Mouse (Mus musculus): ENCODE results near the gene Zfand2b. TPM values are rescaled to one million over a fixed set of nuclear protein-coding genes. Genes with fewer than 3 reads are reported as not detected.

The Zfand2b gene
- total RNA-seq, 2 experiments from 2014 or later: 44.3 to 48.9 TPM

DNA sequence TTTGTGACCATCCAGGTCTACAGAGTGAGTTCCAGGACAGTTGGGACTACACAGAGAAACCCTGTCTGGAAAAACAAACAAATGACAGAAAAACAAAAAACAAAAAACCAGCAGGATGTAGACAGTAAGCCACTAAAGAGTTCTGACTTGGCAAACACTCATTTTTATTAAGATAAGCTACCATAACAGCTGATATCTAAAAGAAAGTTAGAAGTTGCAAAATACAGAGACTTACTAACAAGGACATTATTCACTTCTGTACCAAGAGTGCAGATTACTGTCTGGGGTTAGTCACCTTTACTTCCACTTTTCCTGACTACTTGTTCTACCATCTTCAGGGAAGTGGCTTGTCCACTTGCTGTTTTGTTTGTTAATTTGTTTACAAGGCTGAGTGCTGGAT is 9.5 kb upstream of the Zfand2b start:
- no peak for ATAC-seq (replicated peaks; ENCODE audit: low FRiP score, low TSS enrichment, poor library complexity, severe bottlenecking)

- ATAC-seq (replicated peaks; ENCODE audit: low FRiP score, low TSS enrichment, poor library complexity, severe bottlenecking): peak; percentile 86
Measured at GRCm38 (mm10) chr1:75159540-75160255, 8.7 kb upstream of the Zfand2b start.

- ATAC-seq (replicated peaks; ENCODE audit: low FRiP score, low TSS enrichment, poor library complexity, severe bottlenecking): no peak
Measured at GRCm38 (mm10) chr1:75160256-75160617, 8.2 kb upstream of the Zfand2b start.

- peak; percentile 20 for ATAC-seq (replicated peaks; ENCODE audit: low FRiP score, low TSS enrichment, poor library complexity, severe bottlenecking)
Measured at GRCm38 (mm10) chr1:75168093-75168471, 364 bp upstream of the Zfand2b start.

GRCm38 (mm10) chr1:75179334-75180104 is 11.1 kb downstream of the Zfand2b start:
- ATAC-seq (replicated peaks; ENCODE audit: low FRiP score, low TSS enrichment, poor library complexity, severe bottlenecking): peak; percentile 71

DNA sequence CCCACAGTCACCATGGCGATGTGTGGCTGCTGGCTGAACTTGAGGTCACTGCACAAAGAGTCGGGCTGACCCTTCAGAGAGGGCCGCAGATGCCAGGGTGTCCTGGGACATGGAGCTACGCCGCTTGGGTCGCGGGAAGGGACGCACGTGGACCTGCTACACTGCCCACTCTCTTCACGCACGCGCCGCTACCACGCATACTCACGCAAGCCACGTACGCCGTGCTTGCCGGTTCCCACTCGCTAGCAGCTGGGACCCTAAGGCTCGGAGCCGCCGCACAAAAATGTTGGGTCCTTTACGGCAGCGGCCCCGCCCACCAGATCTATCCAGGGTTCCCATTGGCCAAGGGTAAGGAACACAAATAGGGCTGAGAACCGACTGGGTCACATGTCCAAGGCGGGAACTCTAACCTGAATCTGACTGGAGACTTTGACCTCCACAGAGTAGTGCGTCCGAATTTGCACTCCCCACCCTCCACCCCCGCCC is 11.7 kb downstream of the Zfand2b start, which contains the start of gene Abcb6:
Abcb6 (minus strand) TSS at position 288 of the 486 bp plus-strand sequence.
- peak; percentile 84 for ATAC-seq (replicated peaks; ENCODE audit: low FRiP score, low TSS enrichment, poor library complexity, severe bottlenecking)

- no peak for ATAC-seq (replicated peaks; ENCODE audit: low FRiP score, low TSS enrichment, poor library complexity, severe bottlenecking)
Measured at GRCm38 (mm10) chr1:75180741-75181140, 12.3 kb downstream of the Zfand2b start.

- ATAC-seq (replicated peaks; ENCODE audit: low FRiP score, low TSS enrichment, poor library complexity, severe bottlenecking): no peak
Measured at GRCm38 (mm10) chr1:75181377-75181870, 13.0 kb downstream of the Zfand2b start.

GRCm38 (mm10) chr1:75182160-75182559 is 13.7 kb downstream of the Zfand2b start:
- ATAC-seq (replicated peaks; ENCODE audit: low FRiP score, low TSS enrichment, poor library complexity, severe bottlenecking): no peak

GRCm38 (mm10) chr1:75185495-75185894 is 17.0 kb downstream of the Zfand2b start:
- no peak for ATAC-seq (replicated peaks; ENCODE audit: low FRiP score, low TSS enrichment, poor library complexity, severe bottlenecking)

DNA sequence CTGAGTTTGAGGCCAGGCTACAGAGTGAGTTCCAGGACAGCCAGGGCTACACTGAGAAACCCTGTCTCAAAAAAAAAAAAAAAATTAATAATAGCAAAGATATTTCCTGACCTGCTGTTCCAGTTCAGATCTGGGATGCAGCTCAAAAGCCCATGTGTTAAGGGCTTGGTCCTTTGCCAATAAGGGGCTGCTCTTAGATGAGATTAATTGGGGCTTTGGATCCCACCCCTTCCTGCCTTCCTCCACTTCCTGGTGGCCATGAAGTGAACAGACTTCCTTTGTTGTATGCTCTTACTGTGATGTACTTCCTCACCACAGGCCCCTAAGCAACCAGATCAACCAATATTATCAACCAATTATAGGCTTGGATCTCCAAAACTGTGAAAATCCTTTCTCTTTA is 18.7 kb downstream of the Zfand2b start:
- ATAC-seq (replicated peaks; ENCODE audit: low FRiP score, low TSS enrichment, poor library complexity, severe bottlenecking): no peak

- no peak for ATAC-seq (replicated peaks; ENCODE audit: low FRiP score, low TSS enrichment, poor library complexity, severe bottlenecking)
Measured at GRCm38 (mm10) chr1:75187914-75188483, 19.6 kb downstream of the Zfand2b start.

DNA sequence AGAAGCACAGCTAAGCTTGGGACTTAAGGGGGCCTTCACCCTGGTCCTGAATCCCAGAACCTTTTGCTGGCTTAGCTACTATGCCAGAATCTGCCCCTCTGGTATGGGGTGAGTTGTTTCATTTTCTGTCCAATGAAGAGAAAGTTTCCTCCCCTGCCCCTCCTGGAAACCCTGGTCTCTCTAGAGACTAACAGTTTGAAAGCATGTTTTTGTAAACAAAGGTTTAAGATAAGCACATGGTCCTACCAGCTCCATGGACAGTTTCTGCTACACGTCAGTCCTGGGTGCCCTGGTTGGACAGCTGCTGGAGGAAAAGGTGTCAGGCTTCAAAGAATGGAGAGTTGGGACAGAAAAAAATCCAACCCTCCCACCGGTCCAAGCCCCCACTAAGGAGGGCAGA is 22.1 kb downstream of the Zfand2b start:
- ATAC-seq (replicated peaks; ENCODE audit: low FRiP score, low TSS enrichment, poor library complexity, severe bottlenecking): peak; percentile 58

- no peak for ATAC-seq (replicated peaks; ENCODE audit: low FRiP score, low TSS enrichment, poor library complexity, severe bottlenecking)
Measured at GRCm38 (mm10) chr1:75191258-75191621, 22.8 kb downstream of the Zfand2b start.

DNA sequence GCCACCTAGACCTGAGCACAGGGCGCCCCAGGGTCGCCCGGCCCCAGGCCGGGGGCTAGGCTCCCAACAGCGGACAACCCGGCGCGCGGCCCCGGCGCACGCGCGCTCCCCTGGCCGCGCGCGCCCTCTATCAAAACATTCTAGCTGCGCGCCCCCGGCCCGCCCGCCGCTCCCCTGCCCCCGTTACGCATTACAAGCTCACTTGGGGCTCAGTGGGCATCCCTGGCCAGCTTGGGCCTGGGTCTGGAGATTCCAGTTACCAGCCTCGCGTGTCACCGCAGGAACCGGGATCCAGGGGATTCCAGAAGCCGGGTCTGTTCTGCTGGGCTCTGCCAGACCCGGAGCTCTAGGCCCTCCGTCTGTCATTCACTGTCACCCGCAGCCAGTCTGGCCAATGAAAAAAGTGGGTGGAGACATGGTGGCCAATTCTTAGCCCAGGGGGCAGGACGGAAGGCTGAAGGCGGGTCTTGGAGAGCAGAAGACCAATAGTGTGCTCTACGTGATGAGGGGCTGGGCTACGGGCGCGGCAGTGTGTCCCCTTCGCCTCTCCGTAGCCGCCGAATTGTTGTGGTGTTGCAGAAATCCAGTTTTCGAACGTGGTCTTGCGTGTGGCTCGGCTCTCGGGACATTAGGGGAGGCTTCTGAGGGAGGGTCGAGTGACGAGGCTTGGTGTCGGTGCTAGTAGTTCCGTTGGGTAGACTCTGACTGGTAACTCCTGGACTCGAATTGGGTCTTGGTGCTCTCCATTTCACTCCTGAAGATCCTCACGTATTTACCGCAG is 23.4 kb downstream of the Zfand2b start, which contains the start of the genes Ankzf1 and Atg9a:
Ankzf1 (plus strand) TSS at position 530 of the 781 bp plus-strand sequence.
Atg9a (minus strand) TSS at position 575 of the 781 bp plus-strand sequence.
- peak; percentile 98 for ATAC-seq (replicated peaks; ENCODE audit: low FRiP score, low TSS enrichment, poor library complexity, severe bottlenecking)

GRCm38 (mm10) chr1:75192452-75192851 is 24.0 kb downstream of the Zfand2b start:
- ATAC-seq (replicated peaks; ENCODE audit: low FRiP score, low TSS enrichment, poor library complexity, severe bottlenecking): peak; percentile 27; the same call in 1 of the 2 replicates

- no peak for ATAC-seq (replicated peaks; ENCODE audit: low FRiP score, low TSS enrichment, poor library complexity, severe bottlenecking)
Measured at GRCm38 (mm10) chr1:75201236-75201635, 32.8 kb downstream of the Zfand2b start.

- peak; percentile 48 for ATAC-seq (replicated peaks; ENCODE audit: low FRiP score, low TSS enrichment, poor library complexity, severe bottlenecking)
Measured at GRCm38 (mm10) chr1:75208967-75209678, 40.7 kb downstream of the Zfand2b start.
